Mouse (Mus musculus): ENCODE measurements around the gene Wbp4. TPM values are rescaled to one million over a fixed set of nuclear protein-coding genes. Genes with fewer than 3 reads are reported as not detected.
"Not testable (repeated sequence)": the region's sequence is repeated elsewhere in the genome, so short reads cannot be mapped to it uniquely, and the experiment has no call there.

Wbp4 gene
- total RNA-seq, 2 experiments from 2014 or later: 20.0 to 21.2 TPM

- DNase-seq: no peak
- intact Hi-C loops (cut with DNase I; ENCODE audit: low total_unique reads): no loop called here
Measured at GRCm38 (mm10) chr14:79473384-79473783, 7.9 kb downstream of the Wbp4 start.

- intact Hi-C loops (cut with DNase I; ENCODE audit: low total_unique reads): loop anchor here (10.0 kb wide), 1 partner anchor 53 kb away; no protein-coding TSS in a partner anchor
- peak; percentile 56 for DNase-seq
Measured at GRCm38 (mm10) chr14:79467621-79468020, 13.7 kb downstream of the Wbp4 start.

- DNase-seq: no peak
- intact Hi-C loops (cut with DNase I; ENCODE audit: low total_unique reads): loop anchor here (10.0 kb wide), 1 partner anchor 51 kb away; no protein-coding TSS in a partner anchor
Measured at GRCm38 (mm10) chr14:79465623-79466022, 15.7 kb downstream of the Wbp4 start.

GRCm38 (mm10) chr14:79460988-79461387, 20.3 kb downstream of the Wbp4 start:
- intact Hi-C loops (cut with DNase I; ENCODE audit: low total_unique reads): loop anchor here (10.0 kb wide), 1 partner anchor 46 kb away; no protein-coding TSS in a partner anchor
- no peak for DNase-seq

GRCm38 (mm10) chr14:79460401-79460800, 20.9 kb downstream of the Wbp4 start:
- intact Hi-C loops (cut with DNase I; ENCODE audit: low total_unique reads): loop anchor here (10.0 kb wide), 1 partner anchor 46 kb away; no protein-coding TSS in a partner anchor
- DNase-seq: no peak

- intact Hi-C loops (cut with DNase I; ENCODE audit: low total_unique reads); DNase-seq: not testable (repeated sequence)
Measured at GRCm38 (mm10) chr14:79452591-79452934, 28.8 kb downstream of the Wbp4 start.

- DNase-seq: peak; percentile 78
- intact Hi-C loops (cut with DNase I; ENCODE audit: low total_unique reads): not testable (repeated sequence)
Measured at GRCm38 (mm10) chr14:79451681-79452590, 29.4 kb downstream of the Wbp4 start, which contains the start of gene Kbtbd6. Gene Kbtbd6, plus strand, starts transcription at chr14:79451835.

GRCm38 (mm10) chr14:79445055-79445620, 36.2 kb downstream of the Wbp4 start:
- DNase-seq: no peak
- intact Hi-C loops (cut with DNase I; ENCODE audit: low total_unique reads): no loop called here

- intact Hi-C loops (cut with DNase I; ENCODE audit: low total_unique reads): no loop called here
- DNase-seq: no peak
Measured at GRCm38 (mm10) chr14:79444601-79445000, 36.7 kb downstream of the Wbp4 start.

- DNase-seq: no peak
- intact Hi-C loops (cut with DNase I; ENCODE audit: low total_unique reads): no loop called here
Measured at GRCm38 (mm10) chr14:79441441-79441840, 39.9 kb downstream of the Wbp4 start.

GRCm38 (mm10) chr14:79440655-79441054, 40.7 kb downstream of the Wbp4 start:
- intact Hi-C loops (cut with DNase I; ENCODE audit: low total_unique reads): no loop called here
- DNase-seq: no peak

GRCm38 (mm10) chr14:79434068-79434467, 47.3 kb downstream of the Wbp4 start:
- intact Hi-C loops (cut with DNase I; ENCODE audit: low total_unique reads): no loop called here
- DNase-seq: no peak

- DNase-seq; intact Hi-C loops (cut with DNase I; ENCODE audit: low total_unique reads): not testable (repeated sequence)
Measured at GRCm38 (mm10) chr14:79426730-79427365, 54.5 kb downstream of the Wbp4 start.

GRCm38 (mm10) chr14:79425979-79426729, 55.2 kb downstream of the Wbp4 start, which contains the start of gene Kbtbd7:
Gene Kbtbd7, plus strand, starts transcription at chr14:79426511.
- DNase-seq: peak; percentile 94
- intact Hi-C loops (cut with DNase I; ENCODE audit: low total_unique reads): no loop called here

GRCm38 (mm10) chr14:79420083-79420685, 61.1 kb downstream of the Wbp4 start:
- intact Hi-C loops (cut with DNase I; ENCODE audit: low total_unique reads): no loop called here
- DNase-seq: no peak

- no peak for DNase-seq
- intact Hi-C loops (cut with DNase I; ENCODE audit: low total_unique reads): loop anchor here (10.0 kb wide), 1 partner anchor 52 kb away; no protein-coding TSS in a partner anchor
Measured at GRCm38 (mm10) chr14:79413121-79413520, 68.2 kb downstream of the Wbp4 start.

GRCm38 (mm10) chr14:79410662-79411061, 70.7 kb downstream of the Wbp4 start:
- intact Hi-C loops (cut with DNase I; ENCODE audit: low total_unique reads): loop anchor here (10.0 kb wide), 1 partner anchor 54 kb away; no protein-coding TSS in a partner anchor
- no peak for DNase-seq
